Mouse (Mus musculus) liver, adult 2 months (tissue): ENCODE data around the gene Lingo3. TPM values are rescaled to one million over a fixed set of nuclear protein-coding genes. Genes with fewer than 3 reads are reported as not detected.

ENCODE experiments used
- DNase-seq: peaks from one replicate; pipeline ENCODE4 v3.0.0-alpha.2; 2011; ENCODE audit warnings: low read depth, low spot score; ENCODE audit errors: extremely low read depth
- H3K27ac ChIP-seq: fragments of 200-500 bp; replicated peaks from 2 replicates; pipeline ENCODE4 v1.5.1; 2012; ENCODE audit warnings: low read depth, mild to moderate bottlenecking, control low read depth, inconsistent platforms, low read length; ENCODE audit not compliant: insufficient read depth
- H3K27me3 ChIP-seq: fragments of 200-500 bp; 2 replicates; pipeline ENCODE4 v1.6.1; 2012; ENCODE audit warnings: mild to moderate bottlenecking, moderate library complexity, low read length, inconsistent platforms; ENCODE audit not compliant: control insufficient read depth, insufficient read depth
- H3K36me3 ChIP-seq: fragments of 200-500 bp; 2 replicates; pipeline ENCODE4 v1.6.1; 2012; ENCODE audit warnings: low read length, inconsistent platforms; ENCODE audit not compliant: control insufficient read depth, insufficient read depth
- H3K4me1 ChIP-seq: fragments of 200-500 bp; 2 replicates; pipeline ENCODE4 v1.6.1; 2011; ENCODE audit warnings: low read length; ENCODE audit not compliant: control insufficient read depth, insufficient read depth
- H3K4me3 ChIP-seq: fragments of 200-500 bp; 2 replicates; pipeline ENCODE4 v1.5.1; 2011; ENCODE audit warnings: low read depth, mild to moderate bottlenecking, control low read depth, low read length, moderate library complexity; ENCODE audit not compliant: insufficient read depth
- H3K79me2 ChIP-seq: fragments of 200-500 bp; 2 replicates; pipeline ENCODE4 v1.6.1; 2012; ENCODE audit warnings: inconsistent platforms, mild to moderate bottlenecking, low read length, moderate library complexity; ENCODE audit not compliant: control insufficient read depth, insufficient read depth
- H3K9ac ChIP-seq: fragments of 200-500 bp; 2 replicates; pipeline ENCODE4 v1.6.1; 2012; ENCODE audit warnings: low read depth, mild to moderate bottlenecking, control low read depth, inconsistent platforms, low read length
- CTCF ChIP-seq: fragments of 200-500 bp; IDR thresholded peaks from 2 replicates; pipeline ENCODE4 v1.5.1; 2011; ENCODE audit warnings: low read depth, low read length, control low read depth
- POLR2A ChIP-seq: fragments of 200-500 bp; IDR thresholded peaks from 2 replicates; pipeline ENCODE4 v1.6.1; 2011; ENCODE audit warnings: low read length, control low read depth; ENCODE audit not compliant: insufficient read depth; ENCODE audit errors: extremely low read depth
- WGBS: fragments of 180-500 bp; shearing (Covaris S2); methylation state at CpG from one replicate; pipeline ENCODE4 v1.1.7; 2018; 5-methylcytosine and 5-hydroxymethylcytosine counted together
- polyA plus RNA-seq: library from polyadenylated mRNA; depleted of rRNA; stranded (reverse); fragments of >200 nt; gene quantifications from 2 replicates; pipeline ENCODE4 v1.2.3, GENCODE M21; 2012
- total RNA-seq: library from RNA; depleted of rRNA; stranded (reverse); fragments of >200 nt; gene quantifications from 2 replicates; pipeline ENCODE4 v1.2.3, GENCODE M21; 2014

Lingo3 gene
- total and polyA plus RNA-seq, 2 experiments = 0.05 TPM; not detected in 1

- Histone ChIP-seq H3K27me3 (no peaks in the 10 kb centered on the region; the same call in 1 of the 2 replicates), H3K79me2 (peaks cover 4% of the 10 kb centered on the region; the same call in 1 of the 2 replicates), H3K4me1 (peaks cover 5% of the 10 kb centered on the region), H3K4me3 (no peak within 1 kb of the TSS), H3K27ac (no peak within 1 kb of the TSS), H3K9ac (no peak within 1 kb of the TSS), H3K36me3 (peaks cover 2% of the 10 kb centered on the region; the same call in 1 of the 2 replicates)
- no peak for DNase-seq
- WGBS = 86% methylated on average over 6 of the region's 6 CpGs
- no peak for TF ChIP-seq CTCF
- no peak for TF ChIP-seq POLR2A
Measured at GRCm38 (mm10) chr10:80804916-80805315, 38.9 kb downstream of the Lingo3 start, which contains the start of gene Amh. Gene Amh (plus strand): TSS chr10:80805243.

DNA sequence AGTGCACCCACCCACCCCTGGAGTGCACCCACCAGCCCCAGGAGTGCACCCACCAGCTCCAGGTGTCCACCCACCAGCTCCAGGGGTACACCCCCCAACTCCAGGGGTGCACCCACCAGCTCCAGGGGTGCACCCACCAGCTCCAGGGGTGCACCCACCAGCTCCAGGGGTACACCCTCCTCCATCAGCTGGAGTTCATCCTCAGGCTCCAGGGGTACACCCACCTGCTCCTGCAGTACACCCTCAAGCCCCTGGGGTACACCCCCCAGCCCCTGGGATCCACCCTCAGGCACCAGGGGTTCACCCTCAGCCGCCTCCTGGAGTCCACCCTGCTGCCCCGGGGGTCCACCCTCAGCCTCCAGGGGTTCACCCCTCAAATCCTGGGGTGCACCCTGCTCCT is 39.5 kb downstream of the Lingo3 start:
- H3K79me2 ChIP-seq = peaks cover 5% of the 10 kb centered on the region; the same call in 1 of the 2 replicates
- H3K4me1 ChIP-seq = peaks cover 8% of the 10 kb centered on the region
- H3K27me3 ChIP-seq = no peaks in the 10 kb centered on the region; the same call in 1 of the 2 replicates
- no peak for DNase-seq
- H3K9ac ChIP-seq = no peak overlapping the region
- TF ChIP-seq POLR2A (no peak), CTCF (no peak)
- peaks cover 2% of the 10 kb centered on the region; the same call in 1 of the 2 replicates for H3K36me3 ChIP-seq
- no peak overlapping the region for H3K27ac ChIP-seq
- WGBS = 86% methylated on average over 2 of the region's 2 CpGs
- no peak overlapping the region for H3K4me3 ChIP-seq

DNA sequence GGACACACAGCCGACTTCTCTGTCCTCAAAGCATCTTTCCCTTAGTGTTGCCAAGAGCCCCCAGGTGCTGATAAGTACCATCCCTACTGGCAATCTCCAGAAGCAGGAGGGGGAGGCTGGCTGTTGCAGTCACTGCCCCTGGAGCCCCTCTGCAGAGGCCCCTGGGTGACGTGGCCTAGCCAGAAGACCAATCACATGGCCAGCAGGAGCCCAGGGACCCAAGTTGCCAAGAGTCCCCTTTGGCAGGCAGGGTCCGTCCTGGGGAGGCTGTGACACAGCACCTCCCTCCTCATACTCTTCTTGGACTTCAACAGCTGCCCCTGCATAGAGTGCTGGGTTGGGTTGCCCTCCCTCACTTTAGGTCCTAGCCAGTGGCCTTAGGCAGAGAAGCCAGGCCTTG is 40.8 kb downstream of the Lingo3 start:
- 83% methylated on average over 3 of the region's 3 CpGs for WGBS
- no peak for DNase-seq
- peaks cover 2% of the 10 kb centered on the region; the same call in 1 of the 2 replicates for H3K36me3 ChIP-seq
- H3K9ac ChIP-seq = no peak overlapping the region
- TF ChIP-seq POLR2A (no peak), CTCF (no peak)
- H3K4me3 ChIP-seq = no peak overlapping the region
- no peak overlapping the region for H3K27ac ChIP-seq
- peaks cover 10% of the 10 kb centered on the region for H3K4me1 ChIP-seq
- H3K27me3 ChIP-seq = no peaks in the 10 kb centered on the region
- H3K79me2 ChIP-seq = peaks cover 11% of the 10 kb centered on the region; the same call in 1 of the 2 replicates

- WGBS = 88% methylated on average over 10 of the region's 10 CpGs
- no peak overlapping the region for H3K4me3 ChIP-seq
- no peak for TF ChIP-seq CTCF
- TF ChIP-seq POLR2A = no peak
- no peak overlapping the region for H3K27ac ChIP-seq
- peaks cover 10% of the 10 kb centered on the region for H3K4me1 ChIP-seq
- H3K27me3 ChIP-seq = no peaks in the 10 kb centered on the region
- H3K36me3 ChIP-seq = peaks cover 2% of the 10 kb centered on the region; the same call in 1 of the 2 replicates
- no peak overlapping the region for H3K9ac ChIP-seq
- peaks cover 13% of the 10 kb centered on the region; the same call in 1 of the 2 replicates for H3K79me2 ChIP-seq
- no peak for DNase-seq
Measured at GRCm38 (mm10) chr10:80802204-80802912, 41.5 kb downstream of the Lingo3 start.

DNA sequence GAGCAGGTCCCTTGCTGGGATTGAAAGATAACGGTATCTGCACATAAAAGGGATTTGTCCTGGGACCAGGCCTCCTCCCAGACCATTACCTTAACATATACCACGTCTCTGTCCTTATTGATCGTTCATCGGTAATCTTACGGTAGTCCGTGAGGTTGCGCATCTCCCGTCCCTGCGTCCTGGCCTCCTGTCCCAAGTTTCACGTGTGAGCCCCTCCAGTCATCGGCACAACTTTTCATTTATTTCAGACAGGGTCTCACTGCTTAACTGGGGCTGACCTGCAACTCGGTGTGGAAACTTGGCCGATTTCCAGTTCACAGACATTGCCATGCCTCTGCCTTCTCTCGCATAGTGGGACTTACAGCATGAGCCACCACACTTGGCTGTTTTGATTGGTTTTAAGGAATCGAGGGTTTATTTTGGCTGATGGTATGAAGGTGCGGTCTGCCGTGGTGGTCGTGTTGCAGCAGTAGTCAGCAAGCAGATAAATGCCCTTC is 44.7 kb downstream of the Lingo3 start:
- peaks cover 2% of the 10 kb centered on the region; the same call in 1 of the 2 replicates for H3K36me3 ChIP-seq
- WGBS = under 1% methylated on average over 18 of the region's 18 CpGs

More for the DNA sequence above, 44.7 kb downstream of the Lingo3 start:
- H3K27ac ChIP-seq = peak overlapping the region; percentile 81
- H3K9ac ChIP-seq = peak overlapping the region; percentile 90
- TF ChIP-seq POLR2A = no peak
- H3K4me1 ChIP-seq = peaks cover 12% of the 10 kb centered on the region
- no peaks in the 10 kb centered on the region for H3K27me3 ChIP-seq
- DNase-seq = peak; percentile 41
- H3K4me3 ChIP-seq = peak overlapping the region; percentile 74
- peaks cover 13% of the 10 kb centered on the region; the same call in 1 of the 2 replicates for H3K79me2 ChIP-seq
